Mouse (Mus musculus) right cerebral cortex, adult 2 months (tissue): ENCODE results near the gene Hnrnpu.
A peak's percentile ranks its signal among the peaks of the same experiment; 100 is the strongest.

Source experiments
- DNase-seq, 2 experiments: peaks; one replicate each; pipeline ENCODE4 v3.0.0; 2021 to 2022; ENCODE audit warnings: low spot score in 2 of 2

Gene Hnrnpu

GRCm38 (mm10) chr1:178340213-178340612 lies 2.6 kb upstream of the Hnrnpu start:
- no peak for DNase-seq

- DNase-seq, result peak in 1 of 2 experiments; percentile 7
Measured at GRCm38 (mm10) chr1:178338318-178338641, 683 bp upstream of the Hnrnpu start.

- peak in 1 of 2 experiments; percentile 54 for DNase-seq
Measured at GRCm38 (mm10) chr1:178336777-178337481, 668 bp downstream of the Hnrnpu start.

- peak; percentile 87 to 90 for DNase-seq
Measured at GRCm38 (mm10) chr1:178336289-178336775, 1.3 kb downstream of the Hnrnpu start.

GRCm38 (mm10) chr1:178335860-178336261 lies 1.7 kb downstream of the Hnrnpu start:
- DNase-seq, result no peak

- no peak for DNase-seq
Measured at GRCm38 (mm10) chr1:178329946-178330345, 7.7 kb downstream of the Hnrnpu start.

GRCm38 (mm10) chr1:178329017-178329416 lies 8.6 kb downstream of the Hnrnpu start:
- no peak for DNase-seq

GRCm38 (mm10) chr1:178326950-178327349 lies 10.6 kb downstream of the Hnrnpu start:
- DNase-seq, result no peak

GRCm38 (mm10) chr1:178326357-178326756 lies 11.2 kb downstream of the Hnrnpu start:
- no peak for DNase-seq

- DNase-seq, result no peak
Measured at GRCm38 (mm10) chr1:178324568-178324967, 13.0 kb downstream of the Hnrnpu start.

- no peak for DNase-seq
Measured at GRCm38 (mm10) chr1:178323235-178323634, 14.4 kb downstream of the Hnrnpu start.

GRCm38 (mm10) chr1:178321730-178322357 lies 15.8 kb downstream of the Hnrnpu start:
- DNase-seq, result no peak

GRCm38 (mm10) chr1:178320723-178321590 lies 16.6 kb downstream of the Hnrnpu start:
- no peak for DNase-seq

GRCm38 (mm10) chr1:178320038-178320722 lies 17.4 kb downstream of the Hnrnpu start:
- DNase-seq, result no peak

GRCm38 (mm10) chr1:178319295-178320037 lies 18.1 kb downstream of the Hnrnpu start:
- peak; percentile 34 to 57 for DNase-seq

- peak; percentile 92 to 95 for DNase-seq
Measured at GRCm38 (mm10) chr1:178318389-178319184, 19.0 kb downstream of the Hnrnpu start, which contains the start of gene Cox20. Gene Cox20, plus strand, starts transcription at chr1:178319130.

- no peak for DNase-seq
Measured at GRCm38 (mm10) chr1:178318002-178318388, 19.6 kb downstream of the Hnrnpu start.

- no peak for DNase-seq
Measured at GRCm38 (mm10) chr1:178317275-178318001, 20.2 kb downstream of the Hnrnpu start.

- no peak for DNase-seq
Measured at GRCm38 (mm10) chr1:178314236-178314635, 23.4 kb downstream of the Hnrnpu start.
